Mouse (Mus musculus) G1E-ER4 (cell line): ENCODE data around the gene Krtcap3. TPM values are rescaled to one million over a fixed set of nuclear protein-coding genes. Genes with fewer than 3 reads are reported as not detected.

Source experiments
- GATA1 ChIP-seq: IDR thresholded peaks from one replicate; pipeline ENCODE4 v1.8.0; 2012; ENCODE audit warnings: low read length, inconsistent platforms
- polyA plus RNA-seq: library from polyadenylated mRNA; stranded (reverse); fragments of >175 nt; gene quantifications from 2 replicates; pipeline ENCODE4 v1.2.3, GENCODE M21; 2012

Krtcap3 gene
- polyA plus RNA-seq = 8.9 and 12.1 TPM in 2 replicates

DNA sequence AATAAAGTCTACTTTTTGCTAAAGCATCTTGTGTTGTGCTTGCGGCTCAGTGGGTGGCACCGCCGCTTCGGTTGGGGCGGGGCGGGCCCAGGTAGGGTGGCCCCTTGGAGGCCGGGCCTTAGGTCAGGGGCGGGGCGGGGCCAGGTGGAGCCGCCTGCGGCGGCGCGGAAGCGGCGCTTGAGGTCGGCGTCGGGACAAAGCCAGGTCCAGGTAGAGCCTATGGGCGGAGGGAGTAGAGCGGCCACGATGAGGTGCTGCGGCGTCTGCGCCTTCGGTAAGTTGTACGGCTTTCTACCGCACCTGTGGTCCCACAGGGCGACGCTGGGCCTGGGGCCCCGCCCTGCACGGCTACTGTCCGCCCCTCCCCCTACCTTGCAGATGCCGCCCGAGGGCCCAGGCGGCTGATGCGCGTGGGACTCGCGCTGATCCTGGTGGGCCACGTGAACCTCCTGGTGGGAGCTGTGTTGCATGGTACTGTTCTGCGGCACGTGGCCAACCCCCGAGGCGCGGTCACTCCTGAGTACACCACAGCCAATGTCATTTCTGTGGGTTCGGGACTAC lies at the start of gene Krtcap3:
Gene Krtcap3, plus strand, starts transcription at position 151 of the 561 bp plus-strand sequence.
- no peak for TF ChIP-seq GATA1

DNA sequence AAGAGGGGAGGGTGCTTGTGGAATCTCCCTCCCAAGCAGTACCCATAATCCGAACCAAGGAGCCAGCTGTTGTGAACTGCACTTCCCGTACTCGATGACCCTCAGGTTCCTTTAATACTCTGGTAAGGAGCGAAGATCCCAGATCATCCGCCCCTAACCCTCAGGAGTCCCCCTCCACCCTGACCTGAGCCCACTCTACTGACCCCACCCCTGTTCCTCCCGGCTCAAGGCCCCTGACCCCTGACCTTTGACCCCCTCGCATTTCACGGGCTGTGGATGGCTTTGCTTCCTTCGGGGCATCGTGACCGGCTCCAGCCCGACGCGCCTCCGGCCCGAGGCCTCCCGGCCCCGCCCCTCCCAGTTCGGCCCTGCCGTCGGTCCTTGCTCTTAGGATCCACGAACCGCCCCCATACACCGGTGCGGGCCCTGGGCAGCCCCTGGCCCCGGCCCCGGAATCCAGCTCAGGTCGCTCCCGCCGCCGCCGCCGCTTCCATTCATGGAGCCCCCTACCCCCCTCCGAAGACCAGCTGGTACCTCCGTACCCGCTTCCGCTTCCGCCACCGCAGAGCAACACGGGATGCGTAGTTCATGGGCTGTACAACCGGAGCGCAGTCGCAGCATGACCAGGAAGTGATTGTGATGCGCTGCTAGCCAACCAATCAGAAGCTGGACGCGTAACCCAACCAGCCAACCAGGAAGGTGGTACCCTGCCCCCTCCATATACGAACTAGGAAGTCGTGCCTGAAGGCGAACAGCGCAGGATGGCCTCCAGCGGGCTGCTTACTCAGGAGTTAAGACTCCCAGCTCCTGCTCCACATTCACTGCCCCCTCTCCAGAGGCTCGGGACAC lies 49.5 kb upstream of the Krtcap3 start, which contains the start of gene Zfp513:
Gene Zfp513, minus strand, starts transcription at position 562 of the 849 bp plus-strand sequence.
- no peak for TF ChIP-seq GATA1

DNA sequence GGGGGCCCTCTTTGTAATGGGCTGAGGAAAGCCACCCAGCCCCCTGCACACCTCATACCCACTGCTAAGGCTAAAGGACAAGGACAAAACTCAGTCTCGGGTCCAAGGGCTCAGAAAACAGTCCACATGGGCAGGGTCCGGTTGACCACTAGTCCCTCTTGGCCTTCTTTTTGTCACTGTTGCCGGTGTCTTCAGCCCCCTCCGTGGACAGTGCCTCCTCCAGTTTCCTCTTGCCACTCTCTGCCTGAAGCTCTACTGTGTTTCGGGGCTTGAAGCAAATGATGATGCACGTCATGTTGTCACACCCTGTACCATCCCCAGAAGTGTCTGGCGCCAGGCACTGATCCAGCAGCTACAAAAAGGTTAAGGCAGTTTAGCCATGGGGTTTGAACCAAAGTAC lies 48.6 kb upstream of the Krtcap3 start:
- TF ChIP-seq GATA1 = no peak

DNA sequence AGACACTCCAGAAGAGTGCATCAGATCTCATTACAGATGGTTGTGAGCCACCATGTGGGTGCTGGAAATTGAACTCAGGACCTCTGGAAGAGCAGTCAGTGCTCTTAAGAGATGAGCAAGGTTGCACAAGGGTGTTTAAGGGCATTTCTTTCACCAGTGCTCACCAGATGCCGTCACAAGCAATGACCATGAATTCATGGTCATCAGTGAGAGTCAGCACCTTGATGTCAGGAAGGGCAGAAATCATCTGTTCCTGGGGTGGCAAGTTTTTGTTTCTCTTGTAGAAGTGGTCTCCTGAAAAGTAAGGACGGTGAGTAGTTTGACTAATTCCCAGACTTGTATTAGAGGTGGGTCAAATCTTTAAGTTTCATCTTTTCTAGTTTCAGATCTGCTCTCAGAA lies 47.6 kb upstream of the Krtcap3 start:
- no peak for TF ChIP-seq GATA1

DNA sequence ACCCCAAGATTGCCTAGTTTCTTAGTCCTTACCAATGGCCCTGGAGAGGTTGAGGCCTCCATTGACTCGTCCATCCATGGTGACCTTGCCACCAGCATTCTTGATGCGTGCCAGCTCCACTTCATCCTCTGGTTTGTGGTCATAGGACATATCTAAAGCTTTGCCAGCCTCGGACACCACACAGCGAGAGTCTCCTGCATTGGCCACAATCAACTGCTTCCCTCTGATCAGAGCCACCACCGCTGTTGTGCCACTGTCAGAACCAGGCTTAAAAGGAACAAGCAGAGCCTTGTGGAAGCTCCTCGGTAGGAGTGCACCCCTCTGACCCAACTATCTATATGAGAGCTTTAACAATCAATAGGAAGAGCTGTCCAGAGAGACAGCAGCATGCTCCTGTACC lies 47.1 kb upstream of the Krtcap3 start:
- no peak for TF ChIP-seq GATA1

DNA sequence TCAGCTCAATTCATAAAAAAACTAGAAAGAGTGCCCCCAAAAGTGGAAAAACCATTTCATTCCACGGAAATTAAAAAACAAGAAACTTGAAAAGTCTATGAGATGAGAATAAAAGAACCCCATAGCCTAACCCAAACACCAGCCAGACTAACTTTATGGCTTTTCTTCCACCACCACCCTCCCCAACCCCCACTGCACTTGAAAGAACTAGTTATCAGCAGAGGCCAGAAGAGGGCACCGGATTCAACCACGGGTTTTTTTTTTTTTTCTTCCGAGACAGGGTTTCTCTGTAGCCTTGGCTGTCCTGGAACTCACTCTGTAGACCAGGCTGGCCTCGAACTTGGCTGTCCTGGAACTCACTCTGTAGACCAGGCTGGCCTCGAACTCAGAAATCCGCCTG lies 33.2 kb upstream of the Krtcap3 start:
- TF ChIP-seq GATA1 = no peak

DNA sequence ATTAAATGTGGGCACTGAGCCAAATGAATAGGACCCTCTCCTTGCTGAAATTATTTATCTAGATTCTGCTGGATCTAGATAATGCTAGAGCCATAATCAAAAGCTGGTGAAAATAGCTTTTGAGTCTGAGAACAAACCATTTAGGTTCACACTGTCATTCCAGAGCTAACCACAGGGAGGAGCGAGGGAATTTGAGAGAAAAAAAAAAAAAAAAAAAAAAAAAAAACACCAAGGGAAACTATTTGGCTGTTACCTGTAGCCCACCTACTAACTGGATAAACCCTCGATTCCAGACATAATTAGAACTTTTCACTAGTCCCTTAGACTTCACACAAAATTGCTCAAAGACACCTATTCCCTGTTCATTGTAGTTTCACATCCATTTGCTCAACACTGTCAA lies 32.4 kb upstream of the Krtcap3 start:
- no peak for TF ChIP-seq GATA1

DNA sequence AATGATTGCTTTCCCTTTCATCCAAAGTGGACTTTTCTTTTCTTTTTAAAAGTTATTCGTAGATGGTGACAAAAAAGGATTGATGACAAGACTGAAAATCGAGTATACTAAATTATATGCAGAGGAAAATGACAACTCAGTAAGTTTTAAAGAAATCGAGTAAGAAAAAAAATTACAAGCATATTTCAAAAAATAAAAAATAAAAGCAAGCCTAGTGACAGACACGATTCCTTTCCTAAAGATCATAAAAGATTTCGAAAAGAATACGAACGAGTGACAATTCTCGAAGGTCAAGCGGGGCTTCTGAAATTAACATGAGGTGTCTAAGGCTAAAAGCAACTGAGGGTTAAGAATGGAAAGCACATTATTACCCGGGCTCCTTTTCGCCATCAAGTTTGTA lies 32.0 kb upstream of the Krtcap3 start:
- no peak for TF ChIP-seq GATA1

DNA sequence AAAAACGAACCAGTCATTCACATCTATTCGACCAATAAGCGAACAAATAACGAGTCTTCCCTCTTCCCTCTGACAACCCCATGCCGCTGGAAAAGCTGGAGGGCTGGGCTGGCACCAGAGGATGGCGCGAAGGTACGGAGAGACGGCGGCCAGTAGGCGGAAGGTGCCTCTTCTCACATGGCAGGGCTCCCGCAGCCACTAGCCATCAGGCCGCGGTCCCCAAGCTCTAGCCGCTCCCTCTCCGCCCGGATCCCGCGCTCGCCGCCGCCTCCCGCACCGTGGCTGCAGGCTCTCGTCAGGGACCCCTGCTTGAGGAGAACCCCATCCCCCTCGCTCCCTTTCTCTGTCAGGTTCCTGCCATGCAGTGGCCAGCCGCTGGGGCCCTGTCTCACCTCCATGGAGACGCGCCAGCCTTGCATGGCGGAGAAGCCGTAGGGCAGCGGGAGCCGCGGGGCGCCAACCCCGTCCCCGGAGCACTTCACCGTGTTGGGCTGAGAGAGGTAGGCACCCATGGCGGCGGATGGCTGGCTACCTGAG lies 31.5 kb upstream of the Krtcap3 start:
- no peak for TF ChIP-seq GATA1

DNA sequence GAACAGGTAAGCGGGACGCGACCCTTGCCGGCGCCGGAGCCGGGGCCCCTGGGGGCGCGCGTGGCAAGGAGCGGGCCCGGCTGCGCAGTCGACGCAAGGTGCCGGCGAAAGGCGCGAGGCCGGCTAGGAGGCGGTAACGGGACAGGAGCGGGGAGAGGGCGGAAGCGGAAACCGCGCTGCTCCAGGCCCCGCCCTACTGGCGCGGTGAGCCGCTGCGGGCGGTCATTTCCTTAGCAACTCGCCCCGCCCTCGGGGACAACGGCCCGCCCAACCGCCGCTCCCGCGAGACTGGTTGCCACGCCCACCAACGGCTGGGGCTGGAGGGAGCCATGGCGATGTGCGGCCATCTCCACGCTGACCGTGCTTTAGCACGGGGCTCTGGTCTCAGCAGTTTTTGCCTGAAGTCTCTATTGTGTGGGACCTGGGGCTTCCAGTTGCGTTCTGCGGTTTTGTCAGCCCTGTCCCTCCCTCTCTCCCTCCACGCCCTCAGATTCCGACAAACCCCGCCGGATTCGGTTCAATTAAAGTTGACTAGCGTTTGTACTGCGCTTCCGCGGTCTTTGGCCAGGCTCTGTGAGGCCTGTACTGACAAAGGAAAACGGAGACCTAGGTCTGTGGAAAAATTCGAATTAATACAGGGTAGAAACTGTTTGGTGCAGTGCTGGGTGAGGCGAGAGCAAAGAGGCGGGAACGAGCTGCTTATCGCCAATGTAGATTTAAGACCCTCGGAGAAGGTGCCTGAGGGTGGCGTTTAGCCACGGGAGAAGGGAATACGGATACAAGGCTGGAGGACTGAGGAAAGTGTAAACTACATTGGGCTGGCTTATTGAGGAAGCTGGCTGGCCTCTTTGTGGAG lies 30.8 kb upstream of the Krtcap3 start, which contains the start of gene Ppm1g:
Gene Ppm1g, minus strand, starts transcription at position 240 of the 856 bp plus-strand sequence.
- TF ChIP-seq GATA1 = no peak

DNA sequence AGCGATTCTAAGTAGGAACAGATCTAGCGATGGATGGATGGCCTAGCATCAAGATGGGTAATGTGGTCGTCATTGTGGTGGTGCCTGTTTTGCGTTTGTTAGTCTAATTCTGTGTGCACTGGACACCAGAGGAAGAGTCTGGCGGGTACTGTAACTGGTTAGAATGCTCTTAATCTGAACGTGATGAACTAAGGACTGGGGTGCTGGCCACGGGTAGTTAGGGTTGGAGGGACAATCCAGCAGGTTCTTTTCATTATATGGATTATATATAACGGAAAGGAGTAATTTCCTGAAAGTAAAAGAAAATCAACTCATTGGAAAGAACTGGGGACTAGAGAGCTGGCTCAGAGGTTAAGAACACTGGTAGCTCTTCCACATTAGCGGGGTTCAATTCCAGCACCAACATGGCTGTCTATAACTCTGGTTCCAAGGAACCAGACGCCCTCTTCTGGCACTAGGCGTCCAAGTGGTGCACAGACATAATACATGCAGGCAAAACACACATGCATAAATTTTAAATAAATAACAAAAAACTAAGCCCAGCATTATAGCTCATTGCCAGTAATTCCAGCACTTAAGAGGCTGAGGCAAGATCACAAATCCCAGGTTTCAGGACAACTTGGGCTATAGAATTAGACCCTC lies 30.1 kb upstream of the Krtcap3 start:
- no peak for TF ChIP-seq GATA1

DNA sequence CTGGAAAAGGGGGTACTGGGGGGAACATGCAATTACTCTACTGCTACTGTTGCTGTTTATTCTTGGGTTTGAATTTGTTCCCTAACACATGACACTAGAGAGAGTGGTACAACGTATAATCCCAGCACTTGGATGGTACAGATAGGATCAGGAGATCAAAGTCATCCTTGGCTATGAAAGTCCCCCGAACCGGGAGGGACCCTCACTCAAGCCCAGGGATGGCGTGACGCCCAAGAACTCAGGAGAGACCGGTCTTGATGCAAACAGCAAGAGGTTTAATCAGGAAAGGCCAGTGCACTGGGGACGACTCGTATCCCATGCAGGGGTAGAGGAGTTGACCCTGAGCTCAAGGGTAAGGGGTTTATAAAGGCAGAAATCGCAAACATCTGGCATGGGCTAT lies 28.8 kb upstream of the Krtcap3 start:
- TF ChIP-seq GATA1 = no peak

DNA sequence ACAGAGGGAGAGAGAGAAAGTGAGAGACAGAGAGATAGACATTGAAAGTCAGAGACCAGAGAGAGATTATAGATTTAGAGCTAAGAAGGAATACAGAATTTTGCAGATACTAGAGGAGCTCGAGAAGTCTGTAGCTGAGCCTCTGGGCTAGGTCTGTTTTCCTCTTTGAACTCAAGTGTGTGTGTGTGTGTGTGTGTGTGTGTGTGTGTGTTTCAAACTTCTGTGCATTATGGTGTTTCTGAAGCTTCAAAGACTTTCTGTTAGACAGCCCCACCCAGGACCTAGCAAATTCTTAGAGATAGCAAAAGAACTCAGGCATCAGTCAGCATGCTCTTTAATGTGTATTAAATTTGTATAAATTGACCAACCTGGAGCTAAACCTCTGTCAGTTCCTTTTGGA lies 24.9 kb upstream of the Krtcap3 start:
- no peak for TF ChIP-seq GATA1

DNA sequence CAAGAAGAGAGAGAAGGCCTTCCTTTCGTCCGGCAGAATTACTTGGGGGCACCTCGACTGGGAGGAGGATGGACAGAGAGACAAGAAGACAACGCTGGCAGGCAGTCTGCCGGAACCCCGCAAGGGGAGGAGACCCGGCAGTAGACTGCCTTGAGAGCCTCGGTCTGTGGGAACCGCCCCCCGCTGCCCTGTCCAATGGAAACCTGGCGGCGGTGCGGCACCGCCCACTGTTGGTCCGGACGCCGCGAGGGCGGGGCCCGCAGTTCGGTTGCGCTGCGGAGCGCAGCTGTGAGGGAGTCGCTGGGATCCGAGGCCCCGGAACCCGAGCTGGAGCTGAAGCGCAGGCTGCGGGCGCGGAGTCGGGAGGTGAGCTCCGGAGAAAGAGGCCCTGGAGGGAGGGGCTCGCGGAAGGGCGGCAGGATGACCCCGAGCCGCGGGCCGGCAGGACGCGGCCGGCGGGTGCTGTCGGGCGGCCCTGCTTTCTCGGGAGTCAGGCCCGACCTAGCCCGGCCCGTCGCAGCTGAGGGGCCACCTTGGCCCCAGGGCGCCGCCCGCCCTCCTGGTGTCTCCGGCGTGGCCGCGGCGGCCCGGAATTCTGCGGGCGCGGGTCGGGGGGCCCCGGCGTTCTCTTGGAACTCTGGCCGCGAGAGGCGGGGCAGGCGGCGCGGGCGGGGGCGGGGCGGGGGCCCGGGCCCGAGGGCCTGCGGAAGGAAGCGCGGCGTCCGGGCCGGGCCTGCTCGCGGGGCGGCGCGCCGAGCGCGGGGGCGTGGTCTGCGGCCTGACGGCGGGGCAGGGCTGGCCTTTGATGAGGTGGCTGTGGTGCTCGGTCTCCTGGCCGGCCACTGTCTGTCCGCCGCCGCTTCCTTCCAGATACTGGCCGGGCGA lies 10.6 kb upstream of the Krtcap3 start, which contains the start of the genes Nrbp1 and Gm9970:
Gene Nrbp1, plus strand, starts transcription at position 228 of the 885 bp plus-strand sequence.
Gene Gm9970, minus strand, starts transcription at position 596 of the 885 bp plus-strand sequence.
- no peak for TF ChIP-seq GATA1

DNA sequence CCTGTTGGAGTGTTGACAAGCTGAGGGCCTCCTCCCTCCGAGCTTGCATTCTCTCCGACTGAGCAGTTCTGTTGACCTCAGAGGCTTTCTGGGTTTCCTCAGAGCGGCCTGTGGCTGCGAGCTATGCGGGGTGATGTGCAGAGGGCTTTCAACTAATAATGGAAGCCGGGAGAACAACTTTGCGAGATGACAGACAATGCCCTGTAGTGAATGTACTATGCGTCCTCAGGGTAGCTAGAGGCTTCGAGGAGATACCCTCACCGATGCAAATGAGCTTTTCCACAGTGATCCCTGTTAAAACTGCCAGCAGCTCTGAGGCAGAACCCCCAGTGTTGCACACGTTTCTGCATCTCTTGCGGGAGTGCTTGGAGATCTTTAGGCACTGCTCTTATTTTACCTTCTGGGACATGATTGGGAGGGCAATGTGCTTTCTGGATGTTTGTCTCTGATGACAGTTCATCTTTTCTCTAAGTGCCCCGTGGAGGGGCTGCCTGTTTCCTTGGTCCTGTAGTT lies 9.9 kb upstream of the Krtcap3 start:
- no peak for TF ChIP-seq GATA1
